Mouse (Mus musculus): ENCODE measurements around the gene Nhs. TPM values are rescaled to one million over a fixed set of nuclear protein-coding genes. Genes with fewer than 3 reads are reported as not detected.

Nhs gene
- polyA plus RNA-seq, 1 experiment = 0.67 TPM

- no peak overlapping the region for H3K4me3 ChIP-seq (replicated peaks; ENCODE audit: control insufficient read depth, low read depth, low read length)
- no peak for TF ChIP-seq CTCF (IDR thresholded peaks at IDR 0.05; ENCODE audit: control insufficient read depth, insufficient read depth, low read length)
- TF ChIP-seq POLR2A (IDR thresholded peaks at IDR 0.05; ENCODE audit: borderline replicate concordance, control insufficient read depth, low read depth, low read length) = no peak
- no peak overlapping the region for H3K27ac ChIP-seq (ENCODE audit: control insufficient read depth, insufficient read depth, low read depth, low read length, poor library complexity)
- H3K4me1 ChIP-seq (ENCODE audit: control insufficient read depth, insufficient read depth, low read length) = no peaks in the 10 kb centered on the region
Measured at GRCm38 (mm10) chrX:161952356-161952755, 207.2 kb downstream of the Nhs start.

- Histone ChIP-seq H3K4me3 (replicated peaks; ENCODE audit: control insufficient read depth, low read depth, low read length) (no peak overlapping the region), H3K27ac (ENCODE audit: control insufficient read depth, insufficient read depth, low read depth, low read length, poor library complexity) (no peak overlapping the region), H3K4me1 (ENCODE audit: control insufficient read depth, insufficient read depth, low read length) (no peaks in the 10 kb centered on the region)
- TF ChIP-seq POLR2A (IDR thresholded peaks at IDR 0.05; ENCODE audit: borderline replicate concordance, control insufficient read depth, low read depth, low read length) = no peak
- no peak for TF ChIP-seq CTCF (IDR thresholded peaks at IDR 0.05; ENCODE audit: control insufficient read depth, insufficient read depth, low read length)
- WGBS = 70% methylated on average over 4 of the region's 4 CpGs
Measured at GRCm38 (mm10) chrX:161943098-161943680, 216.3 kb downstream of the Nhs start.

- Histone ChIP-seq H3K4me3 (replicated peaks; ENCODE audit: control insufficient read depth, low read depth, low read length) (no peak overlapping the region), H3K27ac (ENCODE audit: control insufficient read depth, insufficient read depth, low read depth, low read length, poor library complexity) (no peak overlapping the region), H3K4me1 (ENCODE audit: control insufficient read depth, insufficient read depth, low read length) (no peaks in the 10 kb centered on the region)
- no peak for TF ChIP-seq CTCF (IDR thresholded peaks at IDR 0.05; ENCODE audit: control insufficient read depth, insufficient read depth, low read length)
- TF ChIP-seq POLR2A (IDR thresholded peaks at IDR 0.05; ENCODE audit: borderline replicate concordance, control insufficient read depth, low read depth, low read length) = no peak
- 73% methylated on average over 2 of the region's 2 CpGs for WGBS
Measured at GRCm38 (mm10) chrX:161940696-161941095, 218.8 kb downstream of the Nhs start.

- TF ChIP-seq CTCF (IDR thresholded peaks at IDR 0.05; ENCODE audit: control insufficient read depth, insufficient read depth, low read length) = no peak
- no peak for TF ChIP-seq POLR2A (IDR thresholded peaks at IDR 0.05; ENCODE audit: borderline replicate concordance, control insufficient read depth, low read depth, low read length)
- Histone ChIP-seq H3K4me3 (replicated peaks; ENCODE audit: control insufficient read depth, low read depth, low read length) (no peak overlapping the region), H3K27ac (ENCODE audit: control insufficient read depth, insufficient read depth, low read depth, low read length, poor library complexity) (no peak overlapping the region), H3K4me1 (ENCODE audit: control insufficient read depth, insufficient read depth, low read length) (no peaks in the 10 kb centered on the region; the same call in 1 of the 2 replicates)
Measured at GRCm38 (mm10) chrX:161926683-161927053, 232.9 kb downstream of the Nhs start.

GRCm38 (mm10) chrX:161925973-161926682 lies 233.4 kb downstream of the Nhs start:
- TF ChIP-seq POLR2A (IDR thresholded peaks at IDR 0.05; ENCODE audit: borderline replicate concordance, control insufficient read depth, low read depth, low read length) (no peak), CTCF (IDR thresholded peaks at IDR 0.05; ENCODE audit: control insufficient read depth, insufficient read depth, low read length) (no peak)

GRCm38 (mm10) chrX:161922655-161923054 lies 236.9 kb downstream of the Nhs start:
- TF ChIP-seq POLR2A (IDR thresholded peaks at IDR 0.05; ENCODE audit: borderline replicate concordance, control insufficient read depth, low read depth, low read length) (no peak), CTCF (IDR thresholded peaks at IDR 0.05; ENCODE audit: control insufficient read depth, insufficient read depth, low read length) (no peak)
- no peak overlapping the region for H3K27ac ChIP-seq (ENCODE audit: control insufficient read depth, insufficient read depth, low read depth, low read length, poor library complexity)
- no peaks in the 10 kb centered on the region; the same call in 1 of the 2 replicates for H3K4me1 ChIP-seq (ENCODE audit: control insufficient read depth, insufficient read depth, low read length)
- 83% methylated on average over 2 of the region's 2 CpGs for WGBS
- H3K4me3 ChIP-seq (replicated peaks; ENCODE audit: control insufficient read depth, low read depth, low read length) = no peak overlapping the region

More at GRCm38 (mm10) chrX:161925973-161926682, 233.4 kb downstream of the Nhs start:
- 17% methylated on average over 6 of the region's 6 CpGs for whole genome bisulfite sequencing
- Histone ChIP-seq H3K27ac (ENCODE audit: control insufficient read depth, insufficient read depth, low read depth, low read length, poor library complexity) (no peak overlapping the region), H3K4me1 (ENCODE audit: control insufficient read depth, insufficient read depth, low read length) (no peaks in the 10 kb centered on the region; the same call in 1 of the 2 replicates), H3K4me3 (replicated peaks; ENCODE audit: control insufficient read depth, low read depth, low read length) (no peak overlapping the region)

- Histone ChIP-seq H3K4me1 (ENCODE audit: control insufficient read depth, insufficient read depth, low read length) (no peaks in the 10 kb centered on the region; the same call in 1 of the 2 replicates), H3K4me3 (replicated peaks; ENCODE audit: control insufficient read depth, low read depth, low read length) (no peak overlapping the region), H3K27ac (ENCODE audit: control insufficient read depth, insufficient read depth, low read depth, low read length, poor library complexity) (no peak overlapping the region)
- WGBS = 60% methylated on average over 1 of the region's 1 CpGs
- no peak for TF ChIP-seq POLR2A (IDR thresholded peaks at IDR 0.05; ENCODE audit: borderline replicate concordance, control insufficient read depth, low read depth, low read length)
- TF ChIP-seq CTCF (IDR thresholded peaks at IDR 0.05; ENCODE audit: control insufficient read depth, insufficient read depth, low read length) = no peak
Measured at GRCm38 (mm10) chrX:161921581-161921980, 237.9 kb downstream of the Nhs start.

- WGBS = 53% methylated on average over 4 of the region's 4 CpGs
- no peak for TF ChIP-seq CTCF (IDR thresholded peaks at IDR 0.05; ENCODE audit: control insufficient read depth, insufficient read depth, low read length)
- no peak for TF ChIP-seq POLR2A (IDR thresholded peaks at IDR 0.05; ENCODE audit: borderline replicate concordance, control insufficient read depth, low read depth, low read length)
- H3K4me1 ChIP-seq (ENCODE audit: control insufficient read depth, insufficient read depth, low read length) = no peaks in the 10 kb centered on the region
Measured at GRCm38 (mm10) chrX:161909963-161910362, 249.6 kb downstream of the Nhs start.

More at GRCm38 (mm10) chrX:161909963-161910362, 249.6 kb downstream of the Nhs start:
- no peak overlapping the region for H3K4me3 ChIP-seq (replicated peaks; ENCODE audit: control insufficient read depth, low read depth, low read length)
- H3K27ac ChIP-seq (ENCODE audit: control insufficient read depth, insufficient read depth, low read depth, low read length, poor library complexity) = no peak overlapping the region

Data from bone marrow, adult 2 months (tissue).